Mouse (Mus musculus): ENCODE measurements at regions not wholly inside any gene's neighbourhood (a gene's known extent, or its start where the extent isn't known, plus 50 kb on each side); places are given as distances from the start of the nearest gene placed in this dataset.
A peak's percentile ranks its signal among the peaks of the same experiment; 100 is the strongest.

- no peak for DNase-seq
These were observed 146.1 kb downstream of the Rybp start for GRCm38 (mm10) chr6:100141225-100141624.

DNA sequence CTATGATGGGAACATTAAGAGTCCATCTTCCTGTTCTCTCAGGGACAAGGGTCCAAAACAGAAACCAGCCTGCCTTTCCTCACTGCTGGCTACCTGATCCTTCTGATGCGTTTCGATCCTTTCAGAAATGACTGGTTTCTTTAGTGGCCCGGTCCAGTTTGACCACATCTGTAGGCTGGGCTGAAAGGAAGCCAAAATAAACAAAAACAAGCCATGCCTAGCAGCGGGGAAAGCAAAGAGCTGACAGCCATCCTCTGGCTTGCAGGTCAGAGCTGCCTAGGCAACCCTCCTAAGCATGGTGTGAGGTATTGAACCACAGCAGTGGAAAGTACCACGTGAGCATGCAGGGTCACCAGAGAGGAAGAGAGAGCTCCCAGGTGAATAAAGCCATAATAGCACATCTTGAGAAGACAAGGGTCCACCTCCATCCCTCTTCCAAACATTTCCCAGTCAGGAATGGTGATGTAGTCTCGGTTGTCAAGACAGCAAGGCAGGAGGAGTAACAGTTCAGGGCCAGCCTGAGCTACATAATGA lies 146.6 kb downstream of the Rybp start:
- DNase-seq, result no peak

DNA sequence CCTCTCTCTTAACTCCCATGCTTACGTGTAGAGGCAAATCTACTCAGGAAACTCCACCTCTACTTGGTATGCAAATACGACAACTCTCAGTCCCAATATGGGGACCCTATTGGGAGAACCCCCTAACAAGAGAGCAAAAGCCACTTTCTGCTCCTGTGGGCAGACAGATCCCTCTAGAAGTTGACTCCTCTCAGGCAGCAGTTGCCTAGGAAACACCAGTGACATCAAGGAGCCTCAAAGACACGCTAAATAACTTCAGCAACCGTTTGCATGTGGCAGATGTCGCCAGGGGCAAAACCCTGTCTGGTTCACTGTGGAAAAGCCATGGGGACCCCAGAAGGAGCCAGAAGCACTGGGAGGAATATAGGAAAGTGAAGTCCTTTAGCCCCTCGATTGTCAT lies 147.5 kb downstream of the Rybp start:
- DNase-seq, result no peak

DNA sequence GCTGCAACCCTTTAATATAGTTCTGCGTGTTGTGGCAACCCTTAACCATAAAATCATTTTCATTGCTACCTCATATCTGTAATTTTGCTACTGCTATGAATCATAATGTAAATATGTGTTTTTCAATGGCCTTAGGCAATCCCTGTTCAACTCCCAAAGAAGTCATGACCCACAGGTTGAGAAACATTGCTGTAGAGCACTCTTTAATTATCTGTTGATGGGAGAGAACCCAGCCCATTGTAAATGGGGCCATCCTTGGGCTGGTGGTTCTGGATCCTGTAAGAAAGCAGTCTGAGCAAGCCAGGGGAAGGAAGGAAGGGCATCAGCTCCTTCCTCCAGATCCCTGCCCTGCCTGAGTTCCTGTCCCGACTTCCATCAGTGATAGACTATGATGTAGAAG lies 148.6 kb downstream of the Rybp start:
- no peak for DNase-seq

GRCm38 (mm10) chr6:100135177-100135576 lies 152.1 kb downstream of the Rybp start:
- DNase-seq, result no peak

GRCm38 (mm10) chr6:100133970-100134369 lies 153.3 kb downstream of the Rybp start:
- no peak for DNase-seq

DNA sequence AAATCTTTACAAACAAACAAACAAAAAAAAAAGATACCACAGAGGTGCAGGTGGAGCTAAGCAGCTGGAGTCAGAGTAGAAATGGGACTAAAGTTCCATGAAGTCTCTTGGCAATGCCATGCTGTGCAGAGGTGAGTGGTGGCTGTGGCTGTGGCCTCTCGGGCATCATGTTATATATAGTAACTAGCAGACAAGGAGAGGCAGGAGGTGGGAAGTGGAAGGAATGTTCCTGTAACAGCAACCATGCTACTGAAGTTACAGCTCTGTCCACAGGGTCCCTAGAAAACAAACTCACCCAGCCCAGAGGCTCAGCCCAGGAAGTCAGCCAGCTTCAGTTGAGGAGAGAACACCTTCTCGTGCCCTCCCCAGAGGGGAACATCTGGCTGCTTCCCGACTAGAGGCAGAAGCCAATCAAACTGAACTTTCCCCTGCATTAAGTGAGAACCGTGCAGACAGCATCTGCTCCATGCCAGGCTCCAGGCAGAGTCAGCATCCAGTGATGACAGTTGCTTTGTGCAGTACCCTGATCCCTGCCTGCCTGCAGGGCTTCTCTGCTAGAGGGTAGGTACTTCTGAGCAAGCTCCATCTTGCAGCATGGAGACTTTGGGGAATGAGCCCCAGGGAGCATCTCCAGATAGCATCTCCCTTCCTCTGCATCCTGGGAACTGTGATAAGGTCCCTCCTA lies 154.2 kb downstream of the Rybp start:
- DNase-seq, result no peak

- peak; percentile 96 for DNase-seq
These were observed 159.8 kb downstream of the Rybp start for GRCm38 (mm10) chr6:100127221-100128143.

DNA sequence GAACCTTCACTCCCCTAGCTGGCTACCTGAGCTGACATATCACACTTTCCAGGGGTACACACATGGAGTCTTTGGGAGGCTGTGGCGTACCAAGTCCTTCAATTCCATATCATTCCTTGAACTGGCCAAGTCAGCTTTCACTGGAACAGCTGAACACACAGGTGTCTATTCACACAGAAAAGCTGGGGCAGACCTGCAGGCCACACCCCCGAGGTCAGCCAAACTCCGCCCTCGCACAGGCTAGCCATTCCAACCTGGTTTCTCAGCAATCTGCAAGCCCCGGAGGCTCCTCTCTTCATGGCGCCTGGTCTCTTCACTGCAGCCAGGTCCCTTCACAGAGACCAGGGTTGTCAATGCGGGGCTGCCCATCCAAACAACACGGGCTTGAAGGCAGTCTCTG lies 160.5 kb downstream of the Rybp start:
- DNase-seq, result no peak

DNA sequence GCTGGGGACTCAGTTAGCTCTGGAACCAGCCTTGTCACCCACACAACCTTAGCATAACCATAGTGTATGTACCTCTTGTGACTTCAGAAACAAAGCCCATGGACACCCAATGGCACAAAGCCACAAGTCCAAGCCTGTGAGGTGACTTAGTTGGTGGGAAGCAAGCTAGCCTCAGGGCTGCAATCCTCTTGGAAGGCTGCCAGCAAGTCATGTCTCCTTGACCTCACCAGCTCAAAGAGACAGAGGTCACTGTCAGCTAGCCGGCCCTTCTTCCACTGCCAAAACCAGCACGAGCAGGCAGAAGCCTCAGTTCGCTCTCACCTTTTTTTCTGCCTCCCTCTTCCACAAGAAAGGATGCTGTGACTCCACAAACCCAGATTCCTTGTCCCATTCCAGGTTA lies 161.0 kb downstream of the Rybp start:
- DNase-seq, result peak; percentile 61

GRCm38 (mm10) chr6:100121240-100121639 lies 166.0 kb downstream of the Rybp start:
- no peak for DNase-seq

GRCm38 (mm10) chr6:100120017-100120944 lies 167.0 kb downstream of the Rybp start:
- DNase-seq, result no peak

GRCm38 (mm10) chr6:100117084-100117483 lies 170.2 kb downstream of the Rybp start:
- no peak for DNase-seq

GRCm38 (mm10) chr6:100113393-100114137 lies 173.7 kb downstream of the Rybp start:
- DNase-seq, result no peak

DNA sequence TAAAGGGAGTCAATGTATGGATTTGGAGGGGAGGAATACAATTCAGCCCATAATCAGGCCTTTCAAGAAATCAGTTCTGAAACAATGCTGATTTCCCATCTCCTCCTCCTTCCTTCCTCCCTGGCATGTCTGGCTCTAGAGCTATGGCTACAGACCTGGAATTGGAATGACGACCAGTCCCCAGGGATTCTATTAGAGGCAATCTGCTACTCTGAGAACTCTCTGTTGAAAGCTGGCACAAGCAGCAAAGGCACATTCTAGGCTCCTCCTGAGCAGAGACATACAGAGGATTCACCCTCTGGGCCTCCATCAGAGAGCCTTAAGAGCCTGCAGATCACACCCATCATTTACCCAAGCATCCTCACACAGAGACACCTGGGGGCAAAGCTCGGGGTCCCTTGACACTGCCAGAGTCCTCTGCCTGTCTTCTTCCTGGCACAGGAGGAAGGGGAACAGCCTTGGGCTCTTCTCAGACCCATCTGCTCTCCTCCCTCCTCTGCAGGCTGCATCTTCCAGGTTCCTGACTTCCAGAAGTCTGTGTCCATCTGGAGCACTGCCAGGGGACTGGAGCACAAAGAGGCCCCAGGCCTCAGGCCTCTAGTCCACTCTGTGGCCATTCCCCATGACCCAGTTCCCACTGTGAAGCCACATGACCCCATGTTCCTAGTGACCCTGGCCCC lies 176.2 kb downstream of the Rybp start:
- no peak for DNase-seq

DNA sequence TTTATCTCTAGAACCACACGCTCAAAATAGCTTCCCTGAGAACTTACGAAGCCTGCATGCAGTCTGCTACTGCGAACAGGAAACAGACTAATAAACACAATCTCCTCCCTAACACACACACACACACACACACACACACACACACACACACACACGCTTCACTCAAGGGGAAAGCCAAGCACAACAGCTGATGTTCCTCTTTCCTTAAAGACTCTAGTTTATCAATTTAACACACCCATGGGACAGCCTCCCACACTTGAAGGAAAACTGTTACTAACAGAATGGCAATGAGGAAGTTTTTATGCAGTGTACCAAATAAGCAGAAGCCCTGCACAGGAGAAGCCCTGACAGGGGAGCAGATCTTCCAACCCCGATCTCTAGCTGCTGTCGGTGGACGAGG lies 177.3 kb downstream of the Rybp start:
- DNase-seq, result peak; percentile 27

GRCm38 (mm10) chr6:100109351-100109750 lies 177.9 kb downstream of the Rybp start:
- DNase-seq, result no peak

DNA sequence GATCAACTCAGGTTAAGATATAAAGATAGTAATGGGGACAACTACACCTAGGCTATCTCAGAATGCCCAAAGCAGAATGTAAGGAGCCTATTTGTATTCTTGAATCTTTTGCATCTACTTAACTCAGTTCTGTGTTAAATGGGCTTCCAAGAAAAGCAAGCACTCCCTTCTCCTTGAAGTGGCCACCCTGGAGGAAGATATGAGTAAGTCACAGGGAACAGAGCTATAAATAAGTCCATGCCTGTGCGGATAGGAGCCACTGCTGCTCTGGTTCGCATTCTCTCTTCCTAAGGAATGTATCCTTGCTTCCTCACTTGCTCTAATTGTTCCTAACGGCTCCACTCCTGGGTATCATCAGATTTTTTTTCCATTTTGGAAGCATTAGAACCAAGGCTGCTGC lies 179.8 kb downstream of the Rybp start:
- no peak for DNase-seq

DNA sequence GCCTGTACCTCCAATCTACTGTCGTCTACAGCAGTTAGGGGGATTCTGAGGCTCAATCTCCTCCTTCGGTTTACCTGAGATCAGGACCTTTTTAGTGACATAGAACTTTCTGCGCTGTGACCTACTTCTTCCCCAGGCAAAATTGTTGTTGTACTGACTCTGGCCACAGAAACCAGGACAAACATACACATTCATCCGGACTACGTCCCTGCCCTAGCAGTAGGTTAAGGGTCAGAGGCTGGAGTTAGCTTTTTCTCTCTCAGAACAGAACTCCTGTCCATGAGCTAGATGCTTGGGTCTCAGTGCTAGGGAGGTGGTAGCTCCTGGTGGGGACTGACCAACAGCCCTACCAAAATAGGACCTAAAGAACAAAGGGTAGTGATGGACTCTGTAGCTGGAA lies 180.2 kb downstream of the Rybp start:
- DNase-seq, result no peak

GRCm38 (mm10) chr6:100100565-100101133 lies 186.6 kb downstream of the Rybp start:
- DNase-seq, result no peak
